Mouse (Mus musculus) effector memory CD4-positive, alpha-beta T cell, adult 5 months (primary cell): ENCODE results near the gene Mindy3. TPM values are rescaled to one million over a fixed set of nuclear protein-coding genes. Genes with fewer than 3 reads are reported as not detected.

ENCODE experiments used
- polyA plus RNA-seq: library from polyadenylated mRNA; unstranded; fragments of 100-300 nt; shearing (Covaris generic); gene quantifications from one replicate; pipeline ENCODE4 v1.2.1, GENCODE M21; 2017

Gene Mindy3
- polyA plus RNA-seq = 36.7 TPM

GRCm38 (mm10) chr2:12419262-12419655 is at the start of gene Mindy3:
TSS of gene Mindy3 (minus strand) at chr2:12419470.

GRCm38 (mm10) chr2:12301431-12302170 is 117.7 kb downstream of the Mindy3 start, which contains the start of gene Itga8:
TSS of gene Itga8 (minus strand) at chr2:12301922.

Other genes starting within 250 kb of the Mindy3 start
- not detected for gene Itga8, start 117.5 kb downstream of the Mindy3 start, polyA plus RNA-seq